Mouse (Mus musculus) liver, adult 2 months (tissue): ENCODE measurements around the gene Sub1. TPM values are rescaled to one million over a fixed set of nuclear protein-coding genes. Genes with fewer than 3 reads are reported as not detected.
A peak's percentile ranks its signal among the peaks of the same experiment; 100 is the strongest.

Source experiments
- DNase-seq: peaks from one replicate; pipeline ENCODE4 v3.0.0-alpha.2; 2011; ENCODE audit warnings: low read depth, low spot score; ENCODE audit errors: extremely low read depth
- H3K27ac ChIP-seq: fragments of 200-500 bp; replicated peaks from 2 replicates; pipeline ENCODE4 v1.5.1; 2012; ENCODE audit warnings: low read depth, mild to moderate bottlenecking, control low read depth, inconsistent platforms, low read length; ENCODE audit not compliant: insufficient read depth
- H3K27me3 ChIP-seq: fragments of 200-500 bp; 2 replicates; pipeline ENCODE4 v1.6.1; 2012; ENCODE audit warnings: mild to moderate bottlenecking, moderate library complexity, low read length, inconsistent platforms; ENCODE audit not compliant: control insufficient read depth, insufficient read depth
- H3K36me3 ChIP-seq: fragments of 200-500 bp; 2 replicates; pipeline ENCODE4 v1.6.1; 2012; ENCODE audit warnings: low read length, inconsistent platforms; ENCODE audit not compliant: control insufficient read depth, insufficient read depth
- H3K4me1 ChIP-seq: fragments of 200-500 bp; 2 replicates; pipeline ENCODE4 v1.6.1; 2011; ENCODE audit warnings: low read length; ENCODE audit not compliant: control insufficient read depth, insufficient read depth
- H3K4me3 ChIP-seq: fragments of 200-500 bp; 2 replicates; pipeline ENCODE4 v1.5.1; 2011; ENCODE audit warnings: low read depth, mild to moderate bottlenecking, control low read depth, low read length, moderate library complexity; ENCODE audit not compliant: insufficient read depth
- H3K79me2 ChIP-seq: fragments of 200-500 bp; 2 replicates; pipeline ENCODE4 v1.6.1; 2012; ENCODE audit warnings: inconsistent platforms, mild to moderate bottlenecking, low read length, moderate library complexity; ENCODE audit not compliant: control insufficient read depth, insufficient read depth
- H3K9ac ChIP-seq: fragments of 200-500 bp; 2 replicates; pipeline ENCODE4 v1.6.1; 2012; ENCODE audit warnings: low read depth, mild to moderate bottlenecking, control low read depth, inconsistent platforms, low read length
- CTCF ChIP-seq: fragments of 200-500 bp; IDR thresholded peaks from 2 replicates; pipeline ENCODE4 v1.5.1; 2011; ENCODE audit warnings: low read depth, low read length, control low read depth
- POLR2A ChIP-seq: fragments of 200-500 bp; IDR thresholded peaks from 2 replicates; pipeline ENCODE4 v1.6.1; 2011; ENCODE audit warnings: low read length, control low read depth; ENCODE audit not compliant: insufficient read depth; ENCODE audit errors: extremely low read depth
- WGBS: fragments of 180-500 bp; shearing (Covaris S2); methylation state at CpG from one replicate; pipeline ENCODE4 v1.1.7; 2018; 5-methylcytosine and 5-hydroxymethylcytosine counted together
- polyA plus RNA-seq: library from polyadenylated mRNA; depleted of rRNA; stranded (reverse); fragments of >200 nt; gene quantifications from 2 replicates; pipeline ENCODE4 v1.2.3, GENCODE M21; 2012
- total RNA-seq: library from RNA; depleted of rRNA; stranded (reverse); fragments of >200 nt; gene quantifications from 2 replicates; pipeline ENCODE4 v1.2.3, GENCODE M21; 2014

The Sub1 gene
- total and polyA plus RNA-seq, 2 experiments = 2.4 to 63.4 TPM

GRCm38 (mm10) chr15:11981985-11982384 lies 14.8 kb downstream of the Sub1 start:
- no peak for DNase-seq
- 72% methylated on average over 2 of the region's 2 CpGs for WGBS
- Histone ChIP-seq H3K27ac (no peak overlapping the region), H3K36me3 (peaks cover 38% of the 10 kb centered on the region), H3K4me3 (no peak overlapping the region), H3K9ac (no peak overlapping the region), H3K4me1 (no peaks in the 10 kb centered on the region), H3K27me3 (no peaks in the 10 kb centered on the region), H3K79me2 (no peaks in the 10 kb centered on the region)
- TF ChIP-seq POLR2A (no peak), CTCF (no peak)

- H3K36me3 ChIP-seq = peaks cover 34% of the 10 kb centered on the region
Measured at GRCm38 (mm10) chr15:11981501-11981900, 15.3 kb downstream of the Sub1 start.

GRCm38 (mm10) chr15:11978175-11978574 lies 18.6 kb downstream of the Sub1 start:
- no peak overlapping the region for H3K4me3 ChIP-seq
- no peak overlapping the region for H3K9ac ChIP-seq
- no peaks in the 10 kb centered on the region for H3K79me2 ChIP-seq
- DNase-seq = no peak
- H3K27ac ChIP-seq = no peak overlapping the region
- peaks cover 2% of the 10 kb centered on the region; the same call in 1 of the 2 replicates for H3K4me1 ChIP-seq
- no peaks in the 10 kb centered on the region for H3K27me3 ChIP-seq
- TF ChIP-seq CTCF (no peak), POLR2A (no peak)
- 81% methylated on average over 2 of the region's 2 CpGs for WGBS
- peaks cover 17% of the 10 kb centered on the region for H3K36me3 ChIP-seq

More at GRCm38 (mm10) chr15:11981501-11981900, 15.3 kb downstream of the Sub1 start:
- 89% methylated on average over 8 of the region's 8 CpGs for WGBS
- Histone ChIP-seq H3K4me1 (peaks cover under 1% of the 10 kb centered on the region; the same call in 1 of the 2 replicates), H3K4me3 (no peak overlapping the region), H3K9ac (no peak overlapping the region), H3K27me3 (no peaks in the 10 kb centered on the region), H3K79me2 (no peaks in the 10 kb centered on the region), H3K27ac (no peak overlapping the region)
- no peak for DNase-seq
- TF ChIP-seq CTCF (no peak), POLR2A (no peak)

- TF ChIP-seq CTCF (no peak), POLR2A (no peak)
- no peak for DNase-seq
- H3K9ac ChIP-seq = no peak overlapping the region
- peaks cover 10% of the 10 kb centered on the region; the same call in 1 of the 2 replicates for H3K36me3 ChIP-seq
- peaks cover 2% of the 10 kb centered on the region; the same call in 1 of the 2 replicates for H3K4me1 ChIP-seq
- no peaks in the 10 kb centered on the region for H3K27me3 ChIP-seq
- no peak overlapping the region for H3K4me3 ChIP-seq
- no peaks in the 10 kb centered on the region for H3K79me2 ChIP-seq
- 89% methylated on average over 1 of the region's 1 CpGs for WGBS
- H3K27ac ChIP-seq = no peak overlapping the region
Measured at GRCm38 (mm10) chr15:11977071-11977470, 19.7 kb downstream of the Sub1 start.

GRCm38 (mm10) chr15:11975836-11976235 lies 20.9 kb downstream of the Sub1 start:
- Histone ChIP-seq H3K27ac (no peak overlapping the region), H3K79me2 (no peaks in the 10 kb centered on the region), H3K4me3 (no peak overlapping the region), H3K36me3 (peaks cover 5% of the 10 kb centered on the region; the same call in 1 of the 2 replicates), H3K4me1 (peaks cover 2% of the 10 kb centered on the region; the same call in 1 of the 2 replicates), H3K27me3 (no peaks in the 10 kb centered on the region), H3K9ac (no peak overlapping the region)
- no peak for DNase-seq
- WGBS = 48% methylated on average over 9 of the region's 9 CpGs
- TF ChIP-seq CTCF = no peak
- no peak for TF ChIP-seq POLR2A

GRCm38 (mm10) chr15:11971854-11972420 lies 24.8 kb downstream of the Sub1 start:
- DNase-seq = peak; percentile 43
- Histone ChIP-seq H3K4me3 (no peak overlapping the region), H3K36me3 (no peaks in the 10 kb centered on the region), H3K27ac (no peak overlapping the region), H3K9ac (no peak overlapping the region), H3K79me2 (no peaks in the 10 kb centered on the region), H3K27me3 (no peaks in the 10 kb centered on the region), H3K4me1 (peaks cover 2% of the 10 kb centered on the region; the same call in 1 of the 2 replicates)
- TF ChIP-seq CTCF = peak; percentile 100
- no peak for TF ChIP-seq POLR2A
- WGBS = 21% methylated on average over 13 of the region's 13 CpGs
